Mouse (Mus musculus) midbrain, embryonic 11.5 days (tissue): ENCODE data around the gene Cfap298. TPM values are rescaled to one million over a fixed set of nuclear protein-coding genes. Genes with fewer than 3 reads are reported as not detected.

Experiments
- ATAC-seq: fragments of 200-750 bp; cut with Nextera tagmentation; 2 replicates; pipeline ENCODE4 v1.8.0; 2017; ENCODE audit warnings: moderate TSS enrichment, moderate library complexity; ENCODE audit not compliant: low FRiP score
- DNase-seq: peaks from one replicate; pipeline ENCODE4 v3.0.0; 2015; ENCODE audit warnings: low spot score; ENCODE audit errors: missing footprints
- H3K27ac ChIP-seq: fragments of 300-500 bp; sonication (generic); 2 replicates; pipeline ENCODE4 v1.5.1; 2014; ENCODE audit warnings: low read depth, low read length
- H3K27me3 ChIP-seq: fragments of 300-500 bp; sonication (generic); 2 replicates; pipeline ENCODE4 v1.6.1; 2014; ENCODE audit warnings: mild to moderate bottlenecking, low read length, moderate library complexity, mixed read lengths; ENCODE audit not compliant: control insufficient read depth, insufficient read depth
- H3K36me3 ChIP-seq: fragments of 300-500 bp; sonication (generic); 2 replicates; pipeline ENCODE4 v1.6.1; 2014; ENCODE audit warnings: mild to moderate bottlenecking, low read length, moderate library complexity, mixed read lengths; ENCODE audit not compliant: control insufficient read depth, insufficient read depth
- H3K4me1 ChIP-seq: fragments of 300-500 bp; sonication (generic); 2 replicates; pipeline ENCODE4 v1.6.1; 2014; ENCODE audit warnings: low read length; ENCODE audit not compliant: control insufficient read depth, insufficient read depth
- H3K4me2 ChIP-seq: fragments of 300-500 bp; sonication (generic); 2 replicates; pipeline ENCODE4 v1.6.1; 2014; ENCODE audit warnings: mild to moderate bottlenecking, moderate library complexity
- H3K4me3 ChIP-seq: fragments of 300-500 bp; sonication (generic); 2 replicates; pipeline ENCODE4 v1.5.1; 2014; ENCODE audit warnings: low read depth, low read length
- H3K9ac ChIP-seq: fragments of 300-500 bp; sonication (generic); 2 replicates; pipeline ENCODE4 v1.6.1; 2014; ENCODE audit warnings: low read length
- H3K9me3 ChIP-seq: fragments of 300-500 bp; sonication (generic); 2 replicates; pipeline ENCODE4 v1.6.1; 2016; ENCODE audit warnings: low read length; ENCODE audit not compliant: control insufficient read depth
- WGBS: fragments of 180-500 bp; shearing (Covaris S2); extraction: QIAGEN DNeasy Blood & Tissue Kit; methylation state at CpG from one replicate; pipeline ENCODE4 v1.1.7; 2014; 5-methylcytosine and 5-hydroxymethylcytosine counted together
- polyA plus RNA-seq: library from polyadenylated mRNA; unstranded; fragments of >200 nt; fragmentation: Nextera tagmentation; extraction: Ambion mirVana; gene quantifications from 2 replicates; pipeline ENCODE4 v1.2.1, GENCODE M21; 2014

The Cfap298 gene
- polyA plus RNA-seq = 50.5 and 52.7 TPM in 2 replicates

- DNase-seq (peak; percentile 99), ATAC-seq (peak; percentile 98)
- WGBS = under 1% methylated on average over 56 of the region's 56 CpGs
- Histone ChIP-seq H3K4me2 (peak within 1 kb of the TSS; percentile 80), H3K27ac (peak within 1 kb of the TSS; percentile 77), H3K36me3 (no peaks in the 10 kb centered on the region), H3K27me3 (no peaks in the 10 kb centered on the region), H3K9ac (peak within 1 kb of the TSS; percentile 89), H3K4me3 (peak within 1 kb of the TSS; percentile 77), H3K4me1 (peaks cover 6% of the 10 kb centered on the region; the same call in 1 of the 2 replicates), H3K9me3 (no peaks in the 10 kb centered on the region)
Observed at GRCm38 (mm10) chr16:90934687-90935328, at the start of gene Cfap298. Gene Cfap298, minus strand, starts transcription at chr16:90935114.

GRCm38 (mm10) chr16:90971004-90971403, 36.1 kb upstream of the Cfap298 start:
- H3K36me3 ChIP-seq = no peaks in the 10 kb centered on the region
- DNase-seq = no peak
- no peak for ATAC-seq
- no peak overlapping the region for H3K27ac ChIP-seq
- H3K27me3 ChIP-seq = no peaks in the 10 kb centered on the region
- no peaks in the 10 kb centered on the region for H3K4me1 ChIP-seq
- no peaks in the 10 kb centered on the region for H3K9me3 ChIP-seq
- no peak overlapping the region for H3K4me2 ChIP-seq
- no peak overlapping the region for H3K4me3 ChIP-seq
- H3K9ac ChIP-seq = no peak overlapping the region
- WGBS = 92% methylated on average over 6 of the region's 6 CpGs

GRCm38 (mm10) chr16:90966241-90966640, 31.3 kb upstream of the Cfap298 start:
- no peaks in the 10 kb centered on the region for H3K36me3 ChIP-seq
- no peak overlapping the region for H3K9ac ChIP-seq
- H3K9me3 ChIP-seq = no peaks in the 10 kb centered on the region
- ATAC-seq = no peak
- no peak overlapping the region for H3K4me3 ChIP-seq
- no peak overlapping the region for H3K27ac ChIP-seq
- no peak for DNase-seq
- H3K4me2 ChIP-seq = no peak overlapping the region
- H3K4me1 ChIP-seq = no peaks in the 10 kb centered on the region
- no peaks in the 10 kb centered on the region for H3K27me3 ChIP-seq
- WGBS = 84% methylated on average over 4 of the region's 4 CpGs

DNA sequence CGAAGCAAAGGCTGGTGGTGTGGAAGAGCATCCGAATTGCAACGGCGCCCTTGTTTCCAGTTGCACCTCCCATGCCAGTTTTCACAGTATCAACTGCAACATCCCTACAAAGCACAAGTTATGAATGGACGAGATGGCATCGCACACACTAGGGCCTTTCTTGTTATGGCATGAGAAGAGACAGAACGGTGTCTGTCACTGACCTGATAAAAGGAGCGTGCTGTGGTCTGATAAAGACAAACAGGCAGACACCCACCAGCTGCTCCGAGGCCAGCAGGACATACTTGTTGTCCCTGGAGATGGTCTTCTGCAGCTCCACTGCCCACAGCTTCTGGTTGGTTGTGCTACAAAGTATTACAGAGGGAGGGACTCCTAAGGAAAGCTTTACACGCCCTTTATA, 29.4 kb upstream of the Cfap298 start:
- H3K9me3 ChIP-seq = no peaks in the 10 kb centered on the region
- ATAC-seq (no peak), DNase-seq (no peak)
- H3K4me3 ChIP-seq = no peak overlapping the region
- no peak overlapping the region for H3K27ac ChIP-seq
- H3K9ac ChIP-seq = no peak overlapping the region
- no peaks in the 10 kb centered on the region for H3K27me3 ChIP-seq
- H3K36me3 ChIP-seq = no peaks in the 10 kb centered on the region
- 94% methylated on average over 10 of the region's 10 CpGs for WGBS
- no peak overlapping the region for H3K4me2 ChIP-seq
- no peaks in the 10 kb centered on the region for H3K4me1 ChIP-seq

GRCm38 (mm10) chr16:90963866-90964265, 29.0 kb upstream of the Cfap298 start:
- WGBS = 88% methylated on average over 10 of the region's 10 CpGs
- Histone ChIP-seq H3K27ac (no peak overlapping the region), H3K36me3 (no peaks in the 10 kb centered on the region), H3K4me3 (no peak overlapping the region), H3K4me2 (no peak overlapping the region), H3K27me3 (no peaks in the 10 kb centered on the region), H3K9ac (no peak overlapping the region), H3K4me1 (no peaks in the 10 kb centered on the region), H3K9me3 (no peaks in the 10 kb centered on the region)
- DNase-seq = no peak
- ATAC-seq = no peak

DNA sequence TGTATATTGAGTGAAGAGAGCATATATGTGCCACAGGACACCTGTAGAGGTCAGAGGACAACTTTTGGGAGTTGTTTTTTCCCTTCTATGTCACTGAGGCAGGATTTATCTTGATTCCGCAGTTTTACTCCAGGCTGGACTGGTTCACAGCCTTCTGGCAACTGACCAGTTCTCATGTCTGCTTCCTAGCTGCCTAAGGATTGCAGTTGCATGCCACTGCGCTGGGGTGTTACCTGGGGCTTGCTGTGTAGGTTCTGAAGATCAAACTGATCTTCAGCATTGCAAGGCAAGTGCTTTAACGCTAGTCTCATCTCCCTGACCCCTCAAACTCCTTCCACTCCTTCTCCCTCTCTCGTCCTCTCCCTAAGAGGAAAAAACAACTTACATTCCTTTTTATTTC, 28.3 kb upstream of the Cfap298 start:
- Histone ChIP-seq H3K9me3 (no peaks in the 10 kb centered on the region), H3K4me3 (no peak overlapping the region), H3K4me1 (no peaks in the 10 kb centered on the region), H3K36me3 (no peaks in the 10 kb centered on the region), H3K4me2 (no peak overlapping the region), H3K27ac (no peak overlapping the region), H3K27me3 (no peaks in the 10 kb centered on the region), H3K9ac (no peak overlapping the region)
- DNase-seq (no peak), ATAC-seq (no peak)
- 92% methylated on average over 4 of the region's 4 CpGs for WGBS

DNA sequence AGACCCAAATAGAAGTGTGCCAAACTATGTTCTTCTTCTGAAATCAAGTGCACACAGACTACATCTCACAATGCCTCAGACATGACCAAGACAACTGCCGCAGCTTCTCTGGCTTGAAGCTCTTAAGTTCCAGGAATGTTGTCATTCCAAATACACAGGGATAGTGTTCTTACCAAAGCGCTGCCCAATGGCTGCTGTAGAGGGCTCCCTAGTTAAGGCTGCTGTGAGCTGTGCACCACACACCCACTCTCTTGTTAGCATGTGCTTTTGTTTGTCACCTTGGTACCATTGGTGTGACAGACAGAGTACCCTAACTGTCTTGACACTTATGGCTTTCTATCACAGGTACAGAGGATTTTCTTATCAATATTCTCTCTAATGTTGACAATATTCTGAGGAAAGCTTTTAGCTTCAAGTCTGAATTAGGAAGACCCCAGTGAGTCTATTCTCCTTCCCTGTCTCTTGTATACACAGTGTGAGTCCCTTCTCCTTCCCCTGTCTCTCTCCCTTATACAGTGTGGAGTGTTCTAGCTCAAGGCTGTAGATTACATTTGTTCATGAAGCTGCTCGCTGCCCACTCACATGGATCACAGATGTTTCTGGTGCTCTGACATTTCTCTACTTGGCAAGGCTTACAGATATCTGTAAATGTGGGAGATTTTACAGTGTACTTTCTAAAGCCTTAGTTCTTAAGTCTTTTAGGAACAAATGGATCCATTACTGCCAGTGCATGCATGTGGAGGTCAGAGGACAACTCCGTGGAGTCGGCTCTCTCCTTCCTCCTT, 23.6 kb upstream of the Cfap298 start:
- DNase-seq (no peak), ATAC-seq (no peak)
- Histone ChIP-seq H3K4me3 (no peak overlapping the region), H3K27ac (no peak overlapping the region), H3K9ac (no peak overlapping the region), H3K36me3 (no peaks in the 10 kb centered on the region), H3K4me1 (no peaks in the 10 kb centered on the region), H3K27me3 (no peaks in the 10 kb centered on the region), H3K9me3 (no peaks in the 10 kb centered on the region), H3K4me2 (no peak overlapping the region)
- WGBS = 81% methylated on average over 5 of the region's 5 CpGs

- DNase-seq (no peak), ATAC-seq (no peak)
- Histone ChIP-seq H3K27me3 (no peaks in the 10 kb centered on the region), H3K27ac (no peak overlapping the region), H3K36me3 (no peaks in the 10 kb centered on the region), H3K9ac (no peak overlapping the region), H3K4me2 (no peak overlapping the region), H3K4me3 (no peak overlapping the region), H3K4me1 (no peaks in the 10 kb centered on the region), H3K9me3 (no peaks in the 10 kb centered on the region)
- 90% methylated on average over 6 of the region's 6 CpGs for WGBS
Observed at GRCm38 (mm10) chr16:90955494-90955893, 20.6 kb upstream of the Cfap298 start.

GRCm38 (mm10) chr16:90953770-90954169, 18.9 kb upstream of the Cfap298 start:
- no peaks in the 10 kb centered on the region for H3K36me3 ChIP-seq
- H3K27ac ChIP-seq = no peak overlapping the region
- H3K4me2 ChIP-seq = no peak overlapping the region
- H3K4me1 ChIP-seq = no peaks in the 10 kb centered on the region
- no peaks in the 10 kb centered on the region for H3K27me3 ChIP-seq
- peak; percentile 82 for DNase-seq
- H3K9ac ChIP-seq = no peak overlapping the region
- no peaks in the 10 kb centered on the region for H3K9me3 ChIP-seq
- ATAC-seq = no peak
- no peak overlapping the region for H3K4me3 ChIP-seq
- 92% methylated on average over 6 of the region's 6 CpGs for WGBS
